Mouse (Mus musculus): ENCODE data around the gene Rarres2. TPM values are rescaled to one million over a fixed set of nuclear protein-coding genes. Genes with fewer than 3 reads are reported as not detected.
A peak's percentile ranks its signal among the peaks of the same experiment; 100 is the strongest.

Rarres2 gene
- polyA plus RNA-seq, 1 experiment from 2014 or later, result 0.51 TPM

GRCm38 (mm10) chr6:48595278-48595677, 22.7 kb upstream of the Rarres2 start:
- peaks cover 21% of the 10 kb centered on the region for H3K9me3 ChIP-seq (replicated peaks)
- no peaks in the 10 kb centered on the region for H3K27me3 ChIP-seq (ENCODE audit: low read depth, poor library complexity, severe bottlenecking)
- no peak for DNase-seq (ENCODE audit: low spot score)
- peak overlapping the region; percentile 94 for H3K4me3 ChIP-seq
- WGBS, result 56% methylated on average over 1 of the region's 1 CpGs
- H3K36me3 ChIP-seq, result peaks cover 51% of the 10 kb centered on the region
- peaks cover 24% of the 10 kb centered on the region for H3K4me1 ChIP-seq
- peak overlapping the region; percentile 98 for H3K27ac ChIP-seq (replicated peaks)

- peak; percentile 70 for DNase-seq (ENCODE audit: low spot score)
Measured at GRCm38 (mm10) chr6:48594043-48594738, 21.6 kb upstream of the Rarres2 start.

GRCm38 (mm10) chr6:48593158-48594042, 20.8 kb upstream of the Rarres2 start, which contains the start of the genes Repin1 and Gm44965:
Gene Repin1 (plus strand): TSS chr6:48593883.
Gene Gm44965 (plus strand): TSS chr6:48593941.
- H3K27me3 ChIP-seq (ENCODE audit: low read depth, poor library complexity, severe bottlenecking), result no peaks in the 10 kb centered on the region
- H3K36me3 ChIP-seq, result peaks cover 33% of the 10 kb centered on the region
- H3K4me3 ChIP-seq, result peak within 1 kb of the TSS; percentile 94
- WGBS, result 6% methylated on average over 45 of the region's 45 CpGs
- peak within 1 kb of the TSS; percentile 98 for H3K27ac ChIP-seq (replicated peaks)
- peaks cover 24% of the 10 kb centered on the region for H3K4me1 ChIP-seq
- peaks cover 21% of the 10 kb centered on the region for H3K9me3 ChIP-seq (replicated peaks)
- DNase-seq (ENCODE audit: low spot score), result peak; percentile 95

More at GRCm38 (mm10) chr6:48594043-48594738, 21.6 kb upstream of the Rarres2 start:
- Histone ChIP-seq H3K4me1 (peaks cover 24% of the 10 kb centered on the region), H3K27me3 (ENCODE audit: low read depth, poor library complexity, severe bottlenecking) (no peaks in the 10 kb centered on the region), H3K9me3 (replicated peaks) (peaks cover 21% of the 10 kb centered on the region), H3K27ac (replicated peaks) (peak overlapping the region; percentile 98), H3K4me3 (peak overlapping the region; percentile 94), H3K36me3 (peaks cover 40% of the 10 kb centered on the region)
- 2% methylated on average over 41 of the region's 41 CpGs for whole genome bisulfite sequencing

GRCm38 (mm10) chr6:48591871-48592270, 19.3 kb upstream of the Rarres2 start:
- Histone ChIP-seq H3K27me3 (ENCODE audit: low read depth, poor library complexity, severe bottlenecking) (no peaks in the 10 kb centered on the region), H3K4me3 (no peak overlapping the region), H3K9me3 (replicated peaks) (peaks cover 10% of the 10 kb centered on the region), H3K36me3 (peaks cover 17% of the 10 kb centered on the region), H3K4me1 (peaks cover 24% of the 10 kb centered on the region), H3K27ac (replicated peaks) (no peak overlapping the region)
- WGBS, result 88% methylated on average over 6 of the region's 6 CpGs
- DNase-seq (ENCODE audit: low spot score), result no peak

- WGBS, result 97% methylated on average over 3 of the region's 3 CpGs
- Histone ChIP-seq H3K4me1 (peaks cover 24% of the 10 kb centered on the region), H3K36me3 (peaks cover 12% of the 10 kb centered on the region), H3K27me3 (ENCODE audit: low read depth, poor library complexity, severe bottlenecking) (no peaks in the 10 kb centered on the region), H3K9me3 (replicated peaks) (peaks cover 4% of the 10 kb centered on the region), H3K27ac (replicated peaks) (no peak overlapping the region), H3K4me3 (no peak overlapping the region)
- DNase-seq (ENCODE audit: low spot score), result no peak
Measured at GRCm38 (mm10) chr6:48591221-48591845, 18.7 kb upstream of the Rarres2 start.

GRCm38 (mm10) chr6:48589194-48589750, 16.7 kb upstream of the Rarres2 start, which contains the start of gene Gm45021:
Gene Gm45021 (plus strand): TSS chr6:48589610.
- H3K36me3 ChIP-seq, result no peaks in the 10 kb centered on the region
- no peaks in the 10 kb centered on the region for H3K27me3 ChIP-seq (ENCODE audit: low read depth, poor library complexity, severe bottlenecking)
- H3K9me3 ChIP-seq (replicated peaks), result no peaks in the 10 kb centered on the region
- peaks cover 9% of the 10 kb centered on the region for H3K4me1 ChIP-seq
- no peak for DNase-seq (ENCODE audit: low spot score)
- H3K4me3 ChIP-seq, result no peak within 1 kb of the TSS
- WGBS, result 79% methylated on average over 6 of the region's 6 CpGs
- H3K27ac ChIP-seq (replicated peaks), result no peak within 1 kb of the TSS

- Histone ChIP-seq H3K36me3 (no peaks in the 10 kb centered on the region), H3K27me3 (ENCODE audit: low read depth, poor library complexity, severe bottlenecking) (no peaks in the 10 kb centered on the region), H3K9me3 (replicated peaks) (no peaks in the 10 kb centered on the region), H3K4me3 (no peak overlapping the region), H3K4me1 (peaks cover 12% of the 10 kb centered on the region), H3K27ac (replicated peaks) (0 out of 2 replicates have a peak overlapping the region, but pooled peaks have one; percentile 28)
- DNase-seq (ENCODE audit: low spot score), result no peak
- 77% methylated on average over 3 of the region's 3 CpGs for WGBS
Measured at GRCm38 (mm10) chr6:48582037-48582436, 9.4 kb upstream of the Rarres2 start.

GRCm38 (mm10) chr6:48581257-48581656, 8.7 kb upstream of the Rarres2 start:
- no peak overlapping the region for H3K27ac ChIP-seq (replicated peaks)
- H3K36me3 ChIP-seq, result no peaks in the 10 kb centered on the region
- peaks cover 12% of the 10 kb centered on the region for H3K4me1 ChIP-seq
- H3K9me3 ChIP-seq (replicated peaks), result no peaks in the 10 kb centered on the region
- H3K27me3 ChIP-seq (ENCODE audit: low read depth, poor library complexity, severe bottlenecking), result no peaks in the 10 kb centered on the region
- DNase-seq (ENCODE audit: low spot score), result no peak
- WGBS, result 30% methylated on average over 3 of the region's 3 CpGs
- no peak overlapping the region for H3K4me3 ChIP-seq

- peaks cover 12% of the 10 kb centered on the region for H3K4me1 ChIP-seq
- H3K9me3 ChIP-seq (replicated peaks), result no peaks in the 10 kb centered on the region
- no peak overlapping the region for H3K27ac ChIP-seq (replicated peaks)
- no peaks in the 10 kb centered on the region for H3K36me3 ChIP-seq
- no peaks in the 10 kb centered on the region for H3K27me3 ChIP-seq (ENCODE audit: low read depth, poor library complexity, severe bottlenecking)
- DNase-seq (ENCODE audit: low spot score), result no peak
- WGBS, result 47% methylated on average over 5 of the region's 5 CpGs
- H3K4me3 ChIP-seq, result no peak overlapping the region
Measured at GRCm38 (mm10) chr6:48579215-48579648, 6.6 kb upstream of the Rarres2 start.

GRCm38 (mm10) chr6:48578736-48579135, 6.1 kb upstream of the Rarres2 start:
- no peak overlapping the region for H3K27ac ChIP-seq (replicated peaks)
- 74% methylated on average over 5 of the region's 5 CpGs for WGBS
- DNase-seq (ENCODE audit: low spot score), result no peak
- no peaks in the 10 kb centered on the region for H3K27me3 ChIP-seq (ENCODE audit: low read depth, poor library complexity, severe bottlenecking)
- H3K9me3 ChIP-seq (replicated peaks), result no peaks in the 10 kb centered on the region
- no peaks in the 10 kb centered on the region for H3K36me3 ChIP-seq
- peaks cover 12% of the 10 kb centered on the region for H3K4me1 ChIP-seq
- H3K4me3 ChIP-seq, result no peak overlapping the region

- Histone ChIP-seq H3K9me3 (replicated peaks) (no peaks in the 10 kb centered on the region), H3K27ac (replicated peaks) (no peak overlapping the region), H3K4me3 (no peak overlapping the region), H3K4me1 (peaks cover 8% of the 10 kb centered on the region), H3K27me3 (ENCODE audit: low read depth, poor library complexity, severe bottlenecking) (no peaks in the 10 kb centered on the region), H3K36me3 (peaks cover 16% of the 10 kb centered on the region)
- DNase-seq (ENCODE audit: low spot score), result no peak
- WGBS, result 78% methylated on average over 3 of the region's 3 CpGs
Measured at GRCm38 (mm10) chr6:48573981-48574380, 1.4 kb upstream of the Rarres2 start.

- Histone ChIP-seq H3K36me3 (peaks cover 23% of the 10 kb centered on the region), H3K9me3 (replicated peaks) (no peaks in the 10 kb centered on the region), H3K4me1 (peaks cover 8% of the 10 kb centered on the region), H3K27ac (replicated peaks) (no peak overlapping the region), H3K4me3 (no peak overlapping the region), H3K27me3 (ENCODE audit: low read depth, poor library complexity, severe bottlenecking) (no peaks in the 10 kb centered on the region)
- WGBS, result 70% methylated on average over 10 of the region's 10 CpGs
- DNase-seq (ENCODE audit: low spot score), result no peak
Measured at GRCm38 (mm10) chr6:48573280-48573679, 691 bp upstream of the Rarres2 start.
